Mouse (Mus musculus) kidney, embryonic 16.5 days (tissue): ENCODE results near the gene Cd36. TPM values are rescaled to one million over a fixed set of nuclear protein-coding genes. Genes with fewer than 3 reads are reported as not detected.

Experiments
- ATAC-seq: fragments of 200-750 bp; cut with Nextera tagmentation; 2 replicates; pipeline ENCODE4 v1.8.0; 2017; ENCODE audit warnings: moderate TSS enrichment; ENCODE audit not compliant: low FRiP score, low TSS enrichment
- H3K27ac ChIP-seq: fragments of 300-500 bp; sonication (generic); 2 replicates; pipeline ENCODE4 v1.5.1; 2014; ENCODE audit warnings: low read length
- H3K27me3 ChIP-seq: fragments of 300-500 bp; sonication (generic); 2 replicates; pipeline ENCODE4 v1.6.1; 2014; ENCODE audit warnings: low read length, control low read depth, mixed read lengths; ENCODE audit not compliant: insufficient read depth
- H3K36me3 ChIP-seq: fragments of 300-500 bp; sonication (generic); 2 replicates; pipeline ENCODE4 v1.6.1; 2014; ENCODE audit warnings: low read length, control low read depth, mixed read lengths; ENCODE audit not compliant: insufficient read depth
- H3K4me1 ChIP-seq: fragments of 300-500 bp; sonication (generic); 2 replicates; pipeline ENCODE4 v1.6.1; 2014; ENCODE audit warnings: low read length, control low read depth, mixed read lengths; ENCODE audit not compliant: insufficient read depth
- H3K4me2 ChIP-seq: fragments of 300-500 bp; sonication (generic); replicated peaks from 2 replicates; pipeline ENCODE4 v1.6.1; 2014; ENCODE audit warnings: low read depth, low read length
- H3K4me3 ChIP-seq: fragments of 300-500 bp; sonication (generic); 2 replicates; pipeline ENCODE4 v1.5.1; 2014; ENCODE audit warnings: mild to moderate bottlenecking, low read length
- H3K9ac ChIP-seq: fragments of 300-500 bp; sonication (generic); replicated peaks from 2 replicates; pipeline ENCODE4 v1.6.1; 2014; ENCODE audit warnings: low read length
- H3K9me3 ChIP-seq: fragments of 300-500 bp; sonication (generic); 2 replicates; pipeline ENCODE4 v1.6.1; 2016; ENCODE audit warnings: low read length, control low read depth
- WGBS: fragments of 180-500 bp; shearing (Covaris S2); extraction: QIAGEN DNeasy Blood & Tissue Kit; methylation state at CpG from one replicate; pipeline ENCODE4 v1.1.7; 2014; 5-methylcytosine and 5-hydroxymethylcytosine counted together
- polyA plus RNA-seq: library from polyadenylated mRNA; unstranded; fragments of >200 nt; fragmentation: Nextera tagmentation; extraction: Ambion mirVana; gene quantifications from 2 replicates; pipeline ENCODE4 v1.2.1, GENCODE M21; 2015

Cd36 gene
- polyA plus RNA-seq, 1 experiment from 2014 or later, result 12.7 TPM

GRCm38 (mm10) chr5:17874335-17874734 is 14.3 kb downstream of the Cd36 start:
- Histone ChIP-seq H3K4me1 (no peaks in the 10 kb centered on the region), H3K9ac (no peak overlapping the region), H3K9me3 (no peaks in the 10 kb centered on the region), H3K27me3 (no peaks in the 10 kb centered on the region), H3K4me2 (no peak overlapping the region), H3K27ac (no peak overlapping the region), H3K36me3 (no peaks in the 10 kb centered on the region), H3K4me3 (no peak overlapping the region)
- peak; percentile 19; the same call in 1 of the 2 replicates for ATAC-seq
- WGBS, result 43% methylated on average over 2 of the region's 2 CpGs

GRCm38 (mm10) chr5:17865432-17865831 is 23.2 kb downstream of the Cd36 start:
- H3K9ac ChIP-seq, result no peak overlapping the region
- H3K9me3 ChIP-seq, result no peaks in the 10 kb centered on the region
- ATAC-seq, result no peak
- H3K27ac ChIP-seq, result no peak overlapping the region
- no peaks in the 10 kb centered on the region for H3K4me1 ChIP-seq
- H3K4me3 ChIP-seq, result no peak overlapping the region
- no peaks in the 10 kb centered on the region for H3K27me3 ChIP-seq
- no peaks in the 10 kb centered on the region for H3K36me3 ChIP-seq
- H3K4me2 ChIP-seq, result no peak overlapping the region

- H3K4me1 ChIP-seq, result no peaks in the 10 kb centered on the region
- H3K27ac ChIP-seq, result no peak overlapping the region
- ATAC-seq, result no peak
- no peaks in the 10 kb centered on the region for H3K36me3 ChIP-seq
- no peaks in the 10 kb centered on the region for H3K9me3 ChIP-seq
- no peak overlapping the region for H3K9ac ChIP-seq
- 75% methylated on average over 2 of the region's 2 CpGs for WGBS
- no peak overlapping the region for H3K4me3 ChIP-seq
- no peak overlapping the region for H3K4me2 ChIP-seq
- no peaks in the 10 kb centered on the region for H3K27me3 ChIP-seq
These were observed 25.5 kb downstream of the Cd36 start for GRCm38 (mm10) chr5:17863085-17863484.

- H3K9ac ChIP-seq, result no peak overlapping the region
- no peaks in the 10 kb centered on the region for H3K4me1 ChIP-seq
- H3K4me2 ChIP-seq, result no peak overlapping the region
- no peaks in the 10 kb centered on the region for H3K9me3 ChIP-seq
- H3K27ac ChIP-seq, result no peak overlapping the region
- H3K36me3 ChIP-seq, result no peaks in the 10 kb centered on the region
- H3K4me3 ChIP-seq, result no peak overlapping the region
- 96% methylated on average over 3 of the region's 3 CpGs for WGBS
- peak; percentile 46; the same call in 1 of the 2 replicates for ATAC-seq
- no peaks in the 10 kb centered on the region for H3K27me3 ChIP-seq
These were observed 30.2 kb downstream of the Cd36 start for GRCm38 (mm10) chr5:17858399-17858798.

- H3K4me2 ChIP-seq, result no peak overlapping the region
- no peaks in the 10 kb centered on the region for H3K4me1 ChIP-seq
- no peak overlapping the region for H3K4me3 ChIP-seq
- ATAC-seq, result no peak
- H3K36me3 ChIP-seq, result no peaks in the 10 kb centered on the region
- no peaks in the 10 kb centered on the region for H3K9me3 ChIP-seq
- H3K27ac ChIP-seq, result no peak overlapping the region
- no peak overlapping the region for H3K9ac ChIP-seq
- no peaks in the 10 kb centered on the region for H3K27me3 ChIP-seq
- WGBS, result 80% methylated on average over 3 of the region's 3 CpGs
These were observed 30.7 kb downstream of the Cd36 start for GRCm38 (mm10) chr5:17857871-17858270.

GRCm38 (mm10) chr5:17857262-17857661 is 31.3 kb downstream of the Cd36 start:
- Histone ChIP-seq H3K4me2 (no peak overlapping the region), H3K9ac (no peak overlapping the region), H3K4me3 (no peak overlapping the region), H3K36me3 (no peaks in the 10 kb centered on the region), H3K9me3 (no peaks in the 10 kb centered on the region), H3K27me3 (no peaks in the 10 kb centered on the region), H3K4me1 (no peaks in the 10 kb centered on the region), H3K27ac (no peak overlapping the region)
- WGBS, result 85% methylated on average over 4 of the region's 4 CpGs
- ATAC-seq, result no peak

GRCm38 (mm10) chr5:17854127-17854923 is 34.3 kb downstream of the Cd36 start:
- H3K4me3 ChIP-seq, result no peak overlapping the region
- no peaks in the 10 kb centered on the region for H3K36me3 ChIP-seq
- no peak overlapping the region for H3K27ac ChIP-seq
- H3K9ac ChIP-seq, result no peak overlapping the region
- H3K4me1 ChIP-seq, result no peaks in the 10 kb centered on the region
- WGBS, result 79% methylated on average over 3 of the region's 3 CpGs
- no peak overlapping the region for H3K4me2 ChIP-seq
- no peaks in the 10 kb centered on the region for H3K27me3 ChIP-seq
- ATAC-seq, result no peak
- no peaks in the 10 kb centered on the region for H3K9me3 ChIP-seq

GRCm38 (mm10) chr5:17850582-17850981 is 38.0 kb downstream of the Cd36 start:
- H3K4me2 ChIP-seq, result no peak overlapping the region
- H3K27ac ChIP-seq, result no peak overlapping the region
- 90% methylated on average over 2 of the region's 2 CpGs for WGBS
- no peaks in the 10 kb centered on the region for H3K36me3 ChIP-seq
- ATAC-seq, result no peak
- no peak overlapping the region for H3K9ac ChIP-seq
- no peaks in the 10 kb centered on the region for H3K9me3 ChIP-seq
- no peaks in the 10 kb centered on the region for H3K4me1 ChIP-seq
- no peak overlapping the region for H3K4me3 ChIP-seq
- no peaks in the 10 kb centered on the region for H3K27me3 ChIP-seq

- no peaks in the 10 kb centered on the region for H3K9me3 ChIP-seq
- ATAC-seq, result no peak
- WGBS, result 85% methylated on average over 1 of the region's 1 CpGs
- H3K27ac ChIP-seq, result no peak overlapping the region
- no peak overlapping the region for H3K4me3 ChIP-seq
- no peak overlapping the region for H3K9ac ChIP-seq
- no peak overlapping the region for H3K4me2 ChIP-seq
- H3K4me1 ChIP-seq, result no peaks in the 10 kb centered on the region
- H3K36me3 ChIP-seq, result no peaks in the 10 kb centered on the region
- H3K27me3 ChIP-seq, result no peaks in the 10 kb centered on the region
These were observed 39.0 kb downstream of the Cd36 start for GRCm38 (mm10) chr5:17849582-17849981.

- no peak overlapping the region for H3K4me2 ChIP-seq
- WGBS, result 90% methylated on average over 2 of the region's 2 CpGs
- H3K4me3 ChIP-seq, result no peak overlapping the region
- ATAC-seq, result no peak
- no peak overlapping the region for H3K9ac ChIP-seq
- H3K27me3 ChIP-seq, result no peaks in the 10 kb centered on the region
- no peaks in the 10 kb centered on the region; the same call in 1 of the 2 replicates for H3K4me1 ChIP-seq
- H3K27ac ChIP-seq, result no peak overlapping the region
- H3K9me3 ChIP-seq, result no peaks in the 10 kb centered on the region
- no peaks in the 10 kb centered on the region for H3K36me3 ChIP-seq
These were observed 39.9 kb downstream of the Cd36 start for GRCm38 (mm10) chr5:17848733-17849132.
